Mouse (Mus musculus) neural tube, embryonic 11.5 days (tissue): Measurements from ENCODE around the gene Gtf3c2. TPM values are rescaled to one million over a fixed set of nuclear protein-coding genes. Genes with fewer than 3 reads are reported as not detected.

ENCODE experiments used
- ATAC-seq: fragments of 200-750 bp; cut with Nextera tagmentation; 2 replicates; pipeline ENCODE4 v1.8.0; 2017; ENCODE audit warnings: moderate number of reproducible peaks, mild to moderate bottlenecking, moderate TSS enrichment, moderate library complexity; ENCODE audit not compliant: insufficient read depth, low FRiP score, low TSS enrichment
- DNase-seq: peaks from one replicate; pipeline ENCODE4 v3.0.0-alpha.2; 2015; ENCODE audit warnings: low spot score
- H3K27ac ChIP-seq: fragments of 300-500 bp; sonication (generic); 2 replicates; pipeline ENCODE4 v1.5.1; 2014; ENCODE audit warnings: low read depth, mild to moderate bottlenecking, low read length
- H3K27me3 ChIP-seq: fragments of 300-500 bp; sonication (generic); 2 replicates; pipeline ENCODE4 v1.6.1; 2014; ENCODE audit warnings: mild to moderate bottlenecking, low read length, mixed read lengths; ENCODE audit not compliant: control insufficient read depth, insufficient read depth
- H3K36me3 ChIP-seq: fragments of 300-500 bp; sonication (generic); 2 replicates; pipeline ENCODE4 v1.6.1; 2014; ENCODE audit warnings: mild to moderate bottlenecking, low read length, moderate library complexity, mixed read lengths; ENCODE audit not compliant: control insufficient read depth, insufficient read depth
- H3K4me1 ChIP-seq: fragments of 300-500 bp; sonication (generic); 2 replicates; pipeline ENCODE4 v1.6.1; 2014; ENCODE audit warnings: low read length, mixed read lengths; ENCODE audit not compliant: control insufficient read depth, insufficient read depth
- H3K4me2 ChIP-seq: fragments of 300-500 bp; sonication (generic); 2 replicates; pipeline ENCODE4 v1.6.1; 2014; ENCODE audit warnings: low read depth, mild to moderate bottlenecking, moderate library complexity
- H3K4me3 ChIP-seq: fragments of 300-500 bp; sonication (generic); 2 replicates; pipeline ENCODE4 v1.5.1; 2014; ENCODE audit warnings: low read depth, low read length
- H3K9ac ChIP-seq: fragments of 300-500 bp; sonication (generic); 2 replicates; pipeline ENCODE4 v1.6.1; 2014; ENCODE audit warnings: mild to moderate bottlenecking, low read length
- H3K9me3 ChIP-seq: fragments of 300-500 bp; sonication (generic); 2 replicates; pipeline ENCODE4 v1.6.1; 2016; ENCODE audit warnings: low read length; ENCODE audit not compliant: control insufficient read depth
- WGBS: fragments of 180-500 bp; shearing (Covaris S2); extraction: QIAGEN DNeasy Blood & Tissue Kit; methylation state at CpG from one replicate; pipeline ENCODE4 v1.1.7; 2014; 5-methylcytosine and 5-hydroxymethylcytosine counted together
- polyA plus RNA-seq: library from polyadenylated mRNA; unstranded; fragments of >200 nt; fragmentation: Nextera tagmentation; extraction: Ambion mirVana; gene quantifications from 2 replicates; pipeline ENCODE4 v1.2.1, GENCODE M21; 2014

The Gtf3c2 gene
- polyA plus RNA-seq, 1 experiment from 2014 or later = 89.0 TPM

- DNase-seq (no peak), ATAC-seq (no peak)
- Histone ChIP-seq H3K9me3 (no peaks in the 10 kb centered on the region), H3K36me3 (peaks cover 38% of the 10 kb centered on the region), H3K27me3 (no peaks in the 10 kb centered on the region), H3K4me3 (no peak overlapping the region), H3K4me1 (no peaks in the 10 kb centered on the region), H3K4me2 (no peak overlapping the region), H3K27ac (no peak overlapping the region), H3K9ac (no peak overlapping the region)
- WGBS = 93% methylated on average over 4 of the region's 4 CpGs
These were observed 11.3 kb downstream of the Gtf3c2 start for GRCm38 (mm10) chr5:31168630-31169029.

GRCm38 (mm10) chr5:31164878-31165277 lies 15.1 kb downstream of the Gtf3c2 start:
- no peak overlapping the region for H3K27ac ChIP-seq
- DNase-seq (no peak), ATAC-seq (no peak)
- H3K9ac ChIP-seq = no peak overlapping the region
- no peak overlapping the region for H3K4me3 ChIP-seq
- WGBS = 90% methylated on average over 1 of the region's 1 CpGs
- no peaks in the 10 kb centered on the region for H3K9me3 ChIP-seq
- no peaks in the 10 kb centered on the region for H3K27me3 ChIP-seq
- peaks cover 35% of the 10 kb centered on the region for H3K36me3 ChIP-seq
- H3K4me1 ChIP-seq = no peaks in the 10 kb centered on the region
- H3K4me2 ChIP-seq = no peak overlapping the region

- ATAC-seq (no peak), DNase-seq (no peak)
- Histone ChIP-seq H3K27me3 (no peaks in the 10 kb centered on the region), H3K9ac (no peak overlapping the region), H3K4me1 (no peaks in the 10 kb centered on the region), H3K27ac (no peak overlapping the region), H3K9me3 (no peaks in the 10 kb centered on the region), H3K4me3 (no peak overlapping the region), H3K4me2 (no peak overlapping the region), H3K36me3 (peaks cover 34% of the 10 kb centered on the region)
These were observed 17.5 kb downstream of the Gtf3c2 start for GRCm38 (mm10) chr5:31162462-31162861.

DNA sequence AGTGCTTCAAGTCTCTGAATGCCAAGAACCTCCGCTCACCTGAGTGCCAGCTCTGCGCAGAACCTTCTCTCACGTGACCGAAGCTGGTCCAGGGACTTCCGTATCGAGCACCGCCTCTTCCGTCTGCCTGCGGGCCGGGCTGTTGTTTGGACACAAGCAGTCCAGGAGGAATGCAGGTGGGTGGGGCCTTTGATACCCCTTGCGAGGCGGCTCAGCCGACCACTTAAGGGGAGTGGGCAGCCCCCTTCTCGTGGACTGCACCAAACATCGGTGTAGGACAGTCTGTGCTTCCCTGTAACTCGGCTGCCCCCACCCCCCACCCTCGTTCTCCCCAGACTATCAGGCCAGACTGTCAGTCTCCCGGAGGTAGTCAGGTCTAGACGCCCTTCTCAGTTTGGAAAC lies 25.8 kb downstream of the Gtf3c2 start, which contains the start of gene Mpv17:
TSS of gene Mpv17 (minus strand) at position 100 of the 402 bp plus-strand sequence.
- peaks cover 4% of the 10 kb centered on the region for H3K4me1 ChIP-seq
- peak within 1 kb of the TSS; percentile 84 for H3K4me2 ChIP-seq
- peaks cover 13% of the 10 kb centered on the region for H3K36me3 ChIP-seq
- H3K27ac ChIP-seq = no peak within 1 kb of the TSS; the same call in 1 of the 2 replicates
- H3K27me3 ChIP-seq = no peaks in the 10 kb centered on the region
- peak; percentile 83 for DNase-seq
- WGBS = under 1% methylated on average over 19 of the region's 19 CpGs
- peak within 1 kb of the TSS; percentile 53 for H3K4me3 ChIP-seq
- peak; percentile 94 for ATAC-seq
- H3K9me3 ChIP-seq = no peaks in the 10 kb centered on the region
- peak within 1 kb of the TSS; percentile 65 for H3K9ac ChIP-seq

GRCm38 (mm10) chr5:31153516-31154151 lies 26.3 kb downstream of the Gtf3c2 start:
- 0 out of 2 replicates have a peak, but pooled peaks have one; percentile 20 for ATAC-seq
- 40% methylated on average over 6 of the region's 6 CpGs for WGBS
- peak overlapping the region; percentile 65 for H3K9ac ChIP-seq

DNA sequence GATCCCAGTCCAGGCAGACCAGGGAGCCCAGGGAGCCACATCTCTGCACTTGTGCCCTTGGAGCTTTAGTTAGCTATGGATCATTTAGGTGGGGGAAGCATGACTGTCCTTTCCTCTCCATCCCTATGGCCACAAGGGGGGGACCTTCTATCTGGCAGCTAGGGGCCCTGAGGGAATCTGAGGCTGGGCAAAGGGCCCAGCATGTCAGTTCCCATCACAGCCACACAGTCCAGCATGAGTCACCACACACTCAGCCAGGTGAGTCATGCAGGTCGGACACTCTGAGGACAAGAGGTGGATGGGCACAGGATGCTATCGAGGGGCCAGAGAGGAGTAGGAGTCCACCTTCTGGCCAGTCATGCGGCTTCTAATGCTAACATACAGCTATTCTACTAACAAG lies 28.2 kb downstream of the Gtf3c2 start:
- DNase-seq (no peak), ATAC-seq (no peak)
- 98% methylated on average over 3 of the region's 3 CpGs for WGBS
- Histone ChIP-seq H3K27ac (no peak overlapping the region), H3K9ac (no peak overlapping the region), H3K4me1 (peaks cover 4% of the 10 kb centered on the region), H3K27me3 (no peaks in the 10 kb centered on the region), H3K4me2 (no peak overlapping the region), H3K36me3 (peaks cover 3% of the 10 kb centered on the region; the same call in 1 of the 2 replicates), H3K4me3 (no peak overlapping the region), H3K9me3 (no peaks in the 10 kb centered on the region)

More at GRCm38 (mm10) chr5:31153516-31154151, 26.3 kb downstream of the Gtf3c2 start:
- peak overlapping the region; percentile 53 for H3K4me3 ChIP-seq
- H3K27ac ChIP-seq = no peak overlapping the region
- H3K4me1 ChIP-seq = peaks cover 4% of the 10 kb centered on the region
- no peaks in the 10 kb centered on the region for H3K9me3 ChIP-seq
- no peaks in the 10 kb centered on the region for H3K27me3 ChIP-seq
- peak overlapping the region; percentile 84 for H3K4me2 ChIP-seq
- no peak for DNase-seq
- H3K36me3 ChIP-seq = peaks cover 8% of the 10 kb centered on the region; the same call in 1 of the 2 replicates

- DNase-seq = no peak
- Histone ChIP-seq H3K4me2 (no peak overlapping the region), H3K9me3 (no peaks in the 10 kb centered on the region), H3K36me3 (peaks cover 3% of the 10 kb centered on the region; the same call in 1 of the 2 replicates), H3K27ac (no peak overlapping the region), H3K4me3 (no peak overlapping the region), H3K27me3 (no peaks in the 10 kb centered on the region), H3K4me1 (peaks cover 4% of the 10 kb centered on the region), H3K9ac (no peak overlapping the region)
- ATAC-seq = no peak
- 90% methylated on average over 4 of the region's 4 CpGs for WGBS
These were observed 30.2 kb downstream of the Gtf3c2 start for GRCm38 (mm10) chr5:31149781-31150180.

- H3K36me3 ChIP-seq = no peaks in the 10 kb centered on the region
- no peak overlapping the region for H3K27ac ChIP-seq
- DNase-seq (peak; percentile 36), ATAC-seq (no peak)
- no peaks in the 10 kb centered on the region for H3K9me3 ChIP-seq
- no peak overlapping the region for H3K4me3 ChIP-seq
- H3K4me2 ChIP-seq = no peak overlapping the region
- H3K4me1 ChIP-seq = 0 out of 2 replicates have a peak, but pooled peaks cover 6% of the 10 kb centered on the region
- WGBS = 19% methylated on average over 9 of the region's 9 CpGs
- H3K9ac ChIP-seq = no peak overlapping the region
- peaks cover 55% of the 10 kb centered on the region for H3K27me3 ChIP-seq
These were observed 40.9 kb downstream of the Gtf3c2 start for GRCm38 (mm10) chr5:31138968-31139425.
